Mouse (Mus musculus) bone marrow, adult 2 months (tissue): ENCODE data around the gene Cst9. TPM values are rescaled to one million over a fixed set of nuclear protein-coding genes. Genes with fewer than 3 reads are reported as not detected.

ENCODE experiments used
- H3K27ac ChIP-seq: fragments of 200-500 bp; 2 replicates; pipeline ENCODE4 v1.5.1; 2012; ENCODE audit warnings: low read depth, mild to moderate bottlenecking, control low read depth, inconsistent platforms, low read length; ENCODE audit not compliant: control insufficient read depth, poor library complexity, insufficient read depth
- H3K4me1 ChIP-seq: fragments of 200-500 bp; 2 replicates; pipeline ENCODE4 v1.6.1; 2011; ENCODE audit warnings: low read length; ENCODE audit not compliant: control insufficient read depth, insufficient read depth
- H3K4me3 ChIP-seq: fragments of 200-500 bp; replicated peaks from 2 replicates; pipeline ENCODE3; 2011; ENCODE audit warnings: mild to moderate bottlenecking, low read depth, low read length, control low read depth; ENCODE audit not compliant: control insufficient read depth
- CTCF ChIP-seq: fragments of 200-500 bp; IDR thresholded peaks from 2 replicates; pipeline ENCODE4 v1.5.1; 2011; ENCODE audit warnings: low read length, control low read depth; ENCODE audit not compliant: control insufficient read depth, insufficient read depth
- POLR2A ChIP-seq: fragments of 200-500 bp; IDR thresholded peaks from 2 replicates; pipeline ENCODE4 v1.6.1; 2011; ENCODE audit warnings: low read depth, mild to moderate bottlenecking, control low read depth, low read length, borderline replicate concordance; ENCODE audit not compliant: control insufficient read depth
- WGBS: fragments of 180-500 bp; shearing (Covaris S2); methylation state at CpG from one replicate; pipeline ENCODE4 v1.1.7; 2018; 5-methylcytosine and 5-hydroxymethylcytosine counted together
- polyA plus RNA-seq: library from polyadenylated mRNA; stranded (reverse); fragments of >200 nt; gene quantifications from 2 replicates; pipeline ENCODE4 v1.2.4, GENCODE M21; 2011; ENCODE audit warnings: low replicate concordance; ENCODE audit not compliant: missing spikeins, insufficient read depth, insufficient read length

Cst9 gene
- polyA plus RNA-seq = not detected in 2 replicates

- 73% methylated on average over 4 of the region's 4 CpGs for WGBS
- no peak within 1 kb of the TSS for H3K4me3 ChIP-seq
- no peaks in the 10 kb centered on the region for H3K4me1 ChIP-seq
- no peak for TF ChIP-seq POLR2A
- no peak for TF ChIP-seq CTCF
- no peak within 1 kb of the TSS for H3K27ac ChIP-seq
These were observed at the start of gene Cst9 for GRCm38 (mm10) chr2:148834912-148835311. Gene Cst9 (plus strand): TSS chr2:148835147.

- Histone ChIP-seq H3K4me1 (no peaks in the 10 kb centered on the region), H3K27ac (no peak within 1 kb of the TSS), H3K4me3 (no peak within 1 kb of the TSS)
- WGBS = 83% methylated on average over 6 of the region's 6 CpGs
- TF ChIP-seq POLR2A (no peak), CTCF (no peak)
These were observed 45.8 kb upstream of the Cst9 start, which contains the start of gene Cst12 for GRCm38 (mm10) chr2:148789142-148789541. Gene Cst12 (plus strand): TSS chr2:148789361.

GRCm38 (mm10) chr2:148798485-148798884 lies 36.5 kb upstream of the Cst9 start, which contains the start of gene Cst8:
Gene Cst8 (plus strand): TSS chr2:148798785.
- Histone ChIP-seq H3K4me1 (no peaks in the 10 kb centered on the region), H3K4me3 (no peak within 1 kb of the TSS), H3K27ac (no peak within 1 kb of the TSS)
- WGBS = 64% methylated on average over 1 of the region's 1 CpGs
- TF ChIP-seq CTCF (no peak), POLR2A (no peak)

GRCm38 (mm10) chr2:148801491-148801921 lies 33.4 kb upstream of the Cst9 start:
- H3K4me3 ChIP-seq = no peak overlapping the region
- no peaks in the 10 kb centered on the region for H3K4me1 ChIP-seq
- no peak overlapping the region for H3K27ac ChIP-seq
- no peak for TF ChIP-seq POLR2A
- no peak for TF ChIP-seq CTCF
- 10% methylated on average over 3 of the region's 3 CpGs for WGBS

- H3K4me1 ChIP-seq = no peaks in the 10 kb centered on the region
- no peak for TF ChIP-seq CTCF
- no peak for TF ChIP-seq POLR2A
- no peak overlapping the region for H3K4me3 ChIP-seq
- 69% methylated on average over 6 of the region's 6 CpGs for WGBS
- H3K27ac ChIP-seq = no peak overlapping the region
These were observed 28.3 kb upstream of the Cst9 start for GRCm38 (mm10) chr2:148806696-148807095.

- H3K27ac ChIP-seq = no peak within 1 kb of the TSS
- H3K4me3 ChIP-seq = no peak within 1 kb of the TSS
- TF ChIP-seq CTCF (no peak), POLR2A (no peak)
- no peaks in the 10 kb centered on the region for H3K4me1 ChIP-seq
These were observed 15.0 kb upstream of the Cst9 start, which contains the start of gene Cst13 for GRCm38 (mm10) chr2:148819909-148820308. Gene Cst13 (plus strand): TSS chr2:148820081.

GRCm38 (mm10) chr2:148825986-148826385 lies 9.0 kb upstream of the Cst9 start:
- TF ChIP-seq POLR2A (no peak), CTCF (no peak)
- Histone ChIP-seq H3K27ac (no peak overlapping the region), H3K4me1 (no peaks in the 10 kb centered on the region), H3K4me3 (no peak overlapping the region)
- 87% methylated on average over 1 of the region's 1 CpGs for WGBS

- WGBS = 77% methylated on average over 5 of the region's 5 CpGs
These were observed 3.3 kb downstream of the Cst9 start for GRCm38 (mm10) chr2:148838075-148838777.

GRCm38 (mm10) chr2:148839224-148839623 lies 4.3 kb downstream of the Cst9 start:
- no peak overlapping the region for H3K27ac ChIP-seq
- no peaks in the 10 kb centered on the region for H3K4me1 ChIP-seq
- TF ChIP-seq CTCF = no peak
- no peak for TF ChIP-seq POLR2A
- no peak overlapping the region for H3K4me3 ChIP-seq
- WGBS = 51% methylated on average over 2 of the region's 2 CpGs

More at GRCm38 (mm10) chr2:148838075-148838777, 3.3 kb downstream of the Cst9 start:
- no peaks in the 10 kb centered on the region for H3K4me1 ChIP-seq
- TF ChIP-seq CTCF (no peak), POLR2A (no peak)
- no peak overlapping the region for H3K4me3 ChIP-seq
- no peak overlapping the region for H3K27ac ChIP-seq
